9 mouse cellular contexts compared by ENCODE assay signal in genomic region chr6:13872076-13872475, GRCm38 (mm10). TPM values are rescaled to one million over a fixed set of nuclear protein-coding genes. Genes with fewer than 3 reads are reported as not detected.
A peak's percentile ranks its signal among the peaks of the same experiment; 100 is the strongest.
DNase-seq lines count a peak whose midpoint lies in the region; ATAC-seq lines count a peak whose summit lies in the region.
"Had no signal": no experiment of that assay in that cellular context is flagged by ENCODE, and none has a peak within 500 bp of the region (broad histone marks: within the 10 kb centered on the region; RNA-seq: fewer than 3 reads in every experiment).

No protein-coding gene starts in this region.

- H3K4me3 ChIP-seq in heart, embryonic 10.5 days = peak overlapping the region; percentile 66
- H3K4me3 ChIP-seq in heart, embryonic 15.5 days = peak overlapping the region; percentile 75

- intact Hi-C loops in left cerebral cortex, postnatal 14 days (cut with DNase I) = no loop called here

- ATAC-seq in heart, embryonic 15.5 days (replicated peaks; ENCODE audit: insufficient number of reproducible peaks, insufficient read depth, low FRiP score, low read depth) = no peak
- ATAC-seq in megakaryocyte progenitor cell, adult 5-6 weeks (replicated peaks; ENCODE audit: poor library complexity) = peak; percentile 15; the same call in 1 of the 2 replicates
- ATAC-seq in frontal cortex, adult (ENCODE audit: low TSS enrichment) = no peak

- H3K4me2 ChIP-seq in heart, embryonic 15.5 days = peak overlapping the region; percentile 58

- peak overlapping the region; percentile 92; the same call in 1 of the 2 replicates for H3K27ac ChIP-seq in heart, embryonic 10.5 days
- no peak overlapping the region for H3K27ac ChIP-seq in heart, embryonic 15.5 days

- peak overlapping the region; percentile 76; the same call in 1 of the 2 replicates for H3K9ac ChIP-seq in heart, embryonic 15.5 days

- H3K27me3 ChIP-seq in heart, embryonic 10.5 days (ENCODE audit: insufficient read depth, poor library complexity, severe bottlenecking) = no peaks in the 10 kb centered on the region
- no peaks in the 10 kb centered on the region for H3K27me3 ChIP-seq in heart, embryonic 15.5 days
- H3K27me3 ChIP-seq: Patski had no signal

- H3K36me3 ChIP-seq in heart, embryonic 10.5 days = peaks cover 12% of the 10 kb centered on the region
- H3K36me3 ChIP-seq in heart, embryonic 15.5 days = no peaks in the 10 kb centered on the region; the same call in 1 of the 2 replicates

- DNase-seq in heart, embryonic 10.5 days (ENCODE audit: low spot score) = no peak
- DNase-seq in heart, adult 11 months = no peak
- DNase-seq in NIH3T3 (ENCODE audit: low read depth) = peak; percentile 14
- DNase-seq in retina, embryonic 14.5 days (ENCODE audit: low spot score) = no peak
- DNase-seq in left cerebral cortex, postnatal 14 days (ENCODE audit: low spot score in 2 of 2) = no peak

- H3K9me3 ChIP-seq in heart, embryonic 10.5 days = no peaks in the 10 kb centered on the region
- H3K9me3 ChIP-seq in heart, embryonic 15.5 days (replicated peaks) = no peaks in the 10 kb centered on the region

- WGBS in heart, embryonic 10.5 days = 77% methylated on average over 7 of the region's 7 CpGs
- WGBS in heart, embryonic 15.5 days = 49% methylated on average over 7 of the region's 7 CpGs

- peaks cover 5% of the 10 kb centered on the region for H3K4me1 ChIP-seq in heart, embryonic 10.5 days
- H3K4me1 ChIP-seq in heart, embryonic 15.5 days (replicated peaks) = peaks cover 10% of the 10 kb centered on the region

RNA-seq across cellular contexts. Expression of gene 2610001J05Rik, which starts 0.8 kb away (rescaled TPM):
- polyA plus RNA-seq in heart, embryonic 10.5 days (2016; fragmentation: Nextera tagmentation; extraction: Ambion mirVana) = 109 and 111 TPM in 2 replicates
- 110 and 118 TPM in 2 replicates for polyA plus RNA-seq in heart, embryonic 15.5 days (2015; fragmentation: Nextera tagmentation; extraction: Ambion mirVana)
- total RNA-seq in megakaryocyte progenitor cell, adult 5-6 weeks (2015) = 38.0 and 50.1 TPM in 2 replicates
- 51.7 and 58.2 TPM in 2 replicates for total RNA-seq in megakaryocyte progenitor cell, adult 5-6 weeks (2017)
- 10 to 100 TPM; 40.5 to 40.6 TPM for total RNA-seq in left cerebral cortex, postnatal 14 days (2021)

RNA-seq across cellular contexts. Expression of gene Gpr85, which starts 32.3 kb away (rescaled TPM):
- polyA plus RNA-seq in heart, embryonic 10.5 days (2016; fragmentation: Nextera tagmentation; extraction: Ambion mirVana) = 4.3 and 5.6 TPM in 2 replicates
- 3.1 and 3.9 TPM in 2 replicates for polyA plus RNA-seq in heart, embryonic 15.5 days (2015; fragmentation: Nextera tagmentation; extraction: Ambion mirVana)
- 0.44 and 1.2 TPM in 2 replicates for total RNA-seq in megakaryocyte progenitor cell, adult 5-6 weeks (2015)
- 0.41 and 0.54 TPM in 2 replicates for total RNA-seq in megakaryocyte progenitor cell, adult 5-6 weeks (2017)
- 10 to 100 TPM; 51.5 to 55.8 TPM for total RNA-seq in left cerebral cortex, postnatal 14 days (2021)

Comparison
In these comparisons a context has a peak if more than half of its experiments do, and no peak if none do; other contexts are left out.
1. RNA of gene Gpr85, which starts 32.3 kb away (total RNA-seq): 51.5 to 55.8 TPM in left cerebral cortex, postnatal 14 days; 0.41 to 1.2 TPM in megakaryocyte progenitor cell, adult 5-6 weeks; every median in the first group is over 10 times any median in the second.